Mouse (Mus musculus) heart, postnatal 36 days (tissue): ENCODE results near the gene Atxn7l1. TPM values are rescaled to one million over a fixed set of nuclear protein-coding genes. Genes with fewer than 3 reads are reported as not detected.

Experiments used
- DNase-seq, 2 experiments: peaks; one replicate each; pipeline ENCODE4 v3.0.0; 2021 to 2022
- intact Hi-C: fragments of 180-260 bp; cut with DNase I; formaldehyde crosslinking; loops from one replicate; pipeline ENCODE4 v1.15.1; 2025
- total RNA-seq, 2 experiments: library from RNA; stranded (reverse); gene quantifications; 2 replicates each; pipeline ENCODE4 v1.2.3; 2021

Atxn7l1 gene
- total RNA-seq, 2 experiments from 2014 or later = 18.3 to 20.5 TPM

GRCm38 (mm10) chr12:33337289-33337688, 189.8 kb downstream of the Atxn7l1 start:
- intact Hi-C loops = no loop called here
- no peak for DNase-seq

GRCm38 (mm10) chr12:33338170-33338569, 190.7 kb downstream of the Atxn7l1 start:
- no peak for DNase-seq
- intact Hi-C loops = no loop called here

GRCm38 (mm10) chr12:33339822-33340221, 192.3 kb downstream of the Atxn7l1 start:
- no peak for DNase-seq
- intact Hi-C loops = no loop called here

GRCm38 (mm10) chr12:33340698-33341097, 193.2 kb downstream of the Atxn7l1 start:
- intact Hi-C loops = no loop called here
- no peak for DNase-seq

- intact Hi-C loops = no loop called here
- peak in 1 of 2 experiments; percentile 20 for DNase-seq
These were observed 193.9 kb downstream of the Atxn7l1 start for GRCm38 (mm10) chr12:33341351-33341892.

- no peak for DNase-seq
- intact Hi-C loops = no loop called here
These were observed 197.7 kb downstream of the Atxn7l1 start for GRCm38 (mm10) chr12:33344970-33345772.

- intact Hi-C loops = no loop called here
These were observed 198.4 kb downstream of the Atxn7l1 start for GRCm38 (mm10) chr12:33345773-33346435.

GRCm38 (mm10) chr12:33352671-33353070, 205.2 kb downstream of the Atxn7l1 start:
- intact Hi-C loops = no loop called here
- no peak for DNase-seq

More at GRCm38 (mm10) chr12:33345773-33346435, 198.4 kb downstream of the Atxn7l1 start:
- DNase-seq = no peak

GRCm38 (mm10) chr12:33358345-33358744, 210.9 kb downstream of the Atxn7l1 start:
- DNase-seq = no peak
- intact Hi-C loops = no loop called here

- DNase-seq = no peak
These were observed 211.7 kb downstream of the Atxn7l1 start for GRCm38 (mm10) chr12:33359209-33359608.

GRCm38 (mm10) chr12:33359878-33360482, 212.5 kb downstream of the Atxn7l1 start:
- no peak for DNase-seq
- intact Hi-C loops = no loop called here

More at GRCm38 (mm10) chr12:33359209-33359608, 211.7 kb downstream of the Atxn7l1 start:
- intact Hi-C loops = no loop called here

GRCm38 (mm10) chr12:33360729-33361128, 213.2 kb downstream of the Atxn7l1 start:
- peak; percentile 60 to 68 for DNase-seq
- intact Hi-C loops = no loop called here

- no peak for DNase-seq
- intact Hi-C loops = no loop called here
These were observed 217.0 kb downstream of the Atxn7l1 start for GRCm38 (mm10) chr12:33364511-33364910.

GRCm38 (mm10) chr12:33365133-33365532, 217.6 kb downstream of the Atxn7l1 start:
- no peak for DNase-seq
- intact Hi-C loops = no loop called here

- no peak for DNase-seq
- intact Hi-C loops = no loop called here
These were observed 222.1 kb downstream of the Atxn7l1 start for GRCm38 (mm10) chr12:33369555-33369954.

- peak; percentile 67 to 77 for DNase-seq
- intact Hi-C loops = loop anchor here (2.0 to 5.0 kb wide), 2 partner anchors 98 to 353 kb away; no protein-coding TSS in a partner anchor
These were observed 232.3 kb downstream of the Atxn7l1 start for GRCm38 (mm10) chr12:33379624-33380445.

GRCm38 (mm10) chr12:33388842-33389241, 241.3 kb downstream of the Atxn7l1 start:
- peak; percentile 66 to 69 for DNase-seq
- intact Hi-C loops = loop anchor here (1.0 to 5.0 kb wide), 3 partner anchors 35 to 1803 kb away; no protein-coding TSS in a partner anchor

- intact Hi-C loops = no loop called here
- no peak for DNase-seq
These were observed 243.5 kb downstream of the Atxn7l1 start for GRCm38 (mm10) chr12:33390844-33391560.
